Comparison of ENCODE assay signal across 16 mouse cellular contexts in genomic region chr12:80828020-80828419, GRCm38 (mm10). TPM values are rescaled to one million over a fixed set of nuclear protein-coding genes. Genes with fewer than 3 reads are reported as not detected.
DNase-seq lines count a peak whose midpoint lies in the region; ATAC-seq and TF ChIP-seq lines count a peak whose summit lies in the region.
"Had no signal": no experiment of that assay in that cellular context is flagged by ENCODE, and none has a peak within 500 bp of the region (broad histone marks: within the 10 kb centered on the region; RNA-seq: fewer than 3 reads in every experiment).

No protein-coding gene starts in this region.

- H3K27ac ChIP-seq in heart, embryonic 13.5 days (replicated peaks) = peak overlapping the region; percentile 68
- H3K27ac ChIP-seq in kidney, embryonic 15.5 days = peak overlapping the region; percentile 28; the same call in 1 of the 2 replicates
- peak overlapping the region; percentile 85 for H3K27ac ChIP-seq in lung, embryonic 16.5 days (ENCODE audit: low read length)
- H3K27ac ChIP-seq: forebrain, embryonic 10.5 days; limb, embryonic 10.5 days had no signal

- H3K9me3 ChIP-seq in heart, embryonic 13.5 days = no peaks in the 10 kb centered on the region
- H3K9me3 ChIP-seq in kidney, embryonic 15.5 days (replicated peaks) = no peaks in the 10 kb centered on the region
- no peaks in the 10 kb centered on the region for H3K9me3 ChIP-seq in lung, embryonic 16.5 days (ENCODE audit: control insufficient read depth, low read length)
- H3K9me3 ChIP-seq: embryonic facial prominence, embryonic 15.5 days; forebrain, embryonic 10.5 days; limb, embryonic 10.5 days had no signal

- ATAC-seq in heart, embryonic 13.5 days (ENCODE audit: extremely low read depth, insufficient number of reproducible peaks, low FRiP score, low TSS enrichment) = no peak
- ATAC-seq in kidney, embryonic 15.5 days (replicated peaks; ENCODE audit: low FRiP score) = no peak
- no peak for ATAC-seq in lung, embryonic 16.5 days (ENCODE audit: low read depth)
- ATAC-seq: inflammation-experienced regulatory T-cells, adult 6 months had no signal

- H3K9ac ChIP-seq in heart, embryonic 13.5 days = no peak overlapping the region
- H3K9ac ChIP-seq in kidney, embryonic 15.5 days = no peak overlapping the region
- no peak overlapping the region for H3K9ac ChIP-seq in lung, embryonic 16.5 days (ENCODE audit: low read length)
- H3K9ac ChIP-seq: embryonic facial prominence, embryonic 15.5 days; forebrain, postnatal 0 days had no signal

- no peak for TF ChIP-seq POLR2A in lung, adult 2 months (IDR thresholded peaks at IDR 0.05; ENCODE audit: borderline replicate concordance, extremely low read depth, low read depth, low read length)

- no peak for DNase-seq in heart, postnatal 10 days
- no peak for DNase-seq in kidney, adult 18-20 months
- DNase-seq in lung, adult 2 months = no peak
- no peak for DNase-seq in embryo, embryonic 10 days (ENCODE audit: low spot score)
- DNase-seq: B cell, adult 2 months; cerebellum, adult 11 months; spleen, adult 18-20 months; thymus, adult 2 months had no signal

- intact Hi-C loops in heart, postnatal 10 days (cut with DNase I) = loop anchor here (5.0 kb wide), 1 partner anchor 36 kb away; the partner anchor contains the start of gene Susd6

- H3K4me2 ChIP-seq in heart, embryonic 13.5 days = no peak overlapping the region
- no peak overlapping the region for H3K4me2 ChIP-seq in kidney, embryonic 15.5 days
- no peak overlapping the region for H3K4me2 ChIP-seq in lung, embryonic 16.5 days (ENCODE audit: low read depth, low read length)
- H3K4me2 ChIP-seq: embryonic facial prominence, embryonic 15.5 days had no signal

- H3K4me1 ChIP-seq in heart, embryonic 13.5 days = peaks cover 67% of the 10 kb centered on the region
- peaks cover 32% of the 10 kb centered on the region for H3K4me1 ChIP-seq in kidney, embryonic 15.5 days
- peaks cover 38% of the 10 kb centered on the region for H3K4me1 ChIP-seq in lung, embryonic 16.5 days (replicated peaks; ENCODE audit: control insufficient read depth, insufficient read depth, low read length)
- peaks cover 44% of the 10 kb centered on the region for H3K4me1 ChIP-seq in lung, adult 2 months (ENCODE audit: control insufficient read depth, insufficient read depth, low read length)
- H3K4me1 ChIP-seq: forebrain, embryonic 10.5 days; limb, embryonic 10.5 days had no signal

- WGBS in heart, embryonic 13.5 days = 65% methylated on average over 5 of the region's 5 CpGs
- WGBS in kidney, embryonic 15.5 days = 76% methylated on average over 5 of the region's 5 CpGs
- WGBS in lung, embryonic 16.5 days = 57% methylated on average over 5 of the region's 5 CpGs
- 50% methylated on average over 5 of the region's 5 CpGs for WGBS in lung, adult 2 months

- TF ChIP-seq CTCF in lung, adult 2 months (IDR thresholded peaks at IDR 0.05; ENCODE audit: insufficient read depth, low read length) = no peak

- no peak overlapping the region for H3K4me3 ChIP-seq in heart, embryonic 13.5 days
- no peak overlapping the region for H3K4me3 ChIP-seq in kidney, embryonic 15.5 days (replicated peaks)
- no peak overlapping the region for H3K4me3 ChIP-seq in lung, embryonic 16.5 days (ENCODE audit: low read length)
- no peak overlapping the region for H3K4me3 ChIP-seq in lung, adult 2 months (replicated peaks; ENCODE audit: extremely low read depth, low read depth, low read length)
- H3K4me3 ChIP-seq: embryonic facial prominence, embryonic 15.5 days; forebrain, embryonic 10.5 days; limb, embryonic 10.5 days had no signal

- no peaks in the 10 kb centered on the region for H3K27me3 ChIP-seq in heart, embryonic 13.5 days (replicated peaks)
- no peaks in the 10 kb centered on the region for H3K27me3 ChIP-seq in kidney, embryonic 15.5 days
- H3K27me3 ChIP-seq in lung, embryonic 16.5 days (ENCODE audit: control insufficient read depth, insufficient read depth, low read depth, low read length) = no peaks in the 10 kb centered on the region
- H3K27me3 ChIP-seq: embryonic facial prominence, embryonic 15.5 days had no signal

- peaks cover 11% of the 10 kb centered on the region for H3K36me3 ChIP-seq in heart, embryonic 13.5 days
- peaks cover 4% of the 10 kb centered on the region; the same call in 1 of the 2 replicates for H3K36me3 ChIP-seq in kidney, embryonic 15.5 days
- H3K36me3 ChIP-seq in lung, embryonic 16.5 days (ENCODE audit: control insufficient read depth, insufficient read depth, low read length) = 0 out of 2 replicates have a peak, but pooled peaks cover 2% of the 10 kb centered on the region
- H3K36me3 ChIP-seq: embryonic facial prominence, embryonic 15.5 days had no signal

RNA-seq across cellular contexts. Expression of gene Susd6, which starts 37.7 kb away (rescaled TPM):
- polyA plus RNA-seq in heart, embryonic 13.5 days (2015; fragmentation: Nextera tagmentation; extraction: Ambion mirVana) = 13.6 and 14.3 TPM in 2 replicates
- total RNA-seq in heart, postnatal 10 days (2021) = 10 to 100 TPM; 58.3 to 60.9 TPM
- polyA plus RNA-seq in kidney, embryonic 15.5 days (2015; fragmentation: Nextera tagmentation; extraction: Ambion mirVana) = 15.2 and 15.6 TPM in 2 replicates
- polyA plus RNA-seq in lung, embryonic 16.5 days (2015; fragmentation: Nextera tagmentation; extraction: Ambion mirVana) = 21.9 and 22.8 TPM in 2 replicates
- 83.3 and 102 TPM in 2 replicates for polyA plus RNA-seq in lung, adult 2 months (2012; rRNA removed)

Comparison
In these comparisons a context has a peak if more than half of its experiments do, and no peak if none do; other contexts are left out.
1. H3K27ac ChIP-seq: peak in every context shown above with its lines; median percentile 85 in lung, embryonic 16.5 days; 68 in heart, embryonic 13.5 days; 28 in kidney, embryonic 15.5 days.